Mouse (Mus musculus): ENCODE measurements around the gene Gripap1. TPM values are rescaled to one million over a fixed set of nuclear protein-coding genes. Genes with fewer than 3 reads are reported as not detected.
A peak's percentile ranks its signal among the peaks of the same experiment; 100 is the strongest.
"Not testable (repeated sequence)": the region's sequence is repeated elsewhere in the genome, so short reads cannot be mapped to it uniquely, and the experiment has no call there.

The Gripap1 gene
- 42.0 and 47.3 TPM in 2 replicates for polyA plus RNA-seq (2015; fragmentation: Nextera tagmentation; extraction: Ambion mirVana)

- ATAC-seq (ENCODE audit: low FRiP score, low read depth) = peak; percentile 89
- Histone ChIP-seq H3K36me3 (no peaks in the 10 kb centered on the region; the same call in 1 of the 2 replicates), H3K4me1 (peaks cover 5% of the 10 kb centered on the region; the same call in 1 of the 2 replicates), H3K9me3 (no peaks in the 10 kb centered on the region), H3K9ac (peak within 1 kb of the TSS; percentile 59), H3K27me3 (no peaks in the 10 kb centered on the region), H3K4me3 (peak within 1 kb of the TSS; percentile 54), H3K27ac (no peak within 1 kb of the TSS), H3K4me2 (replicated peaks) (peak within 1 kb of the TSS; percentile 67)
- WGBS = 8% methylated on average over 24 of the region's 24 CpGs
Observed at GRCm38 (mm10) chrX:7789542-7790136, at the start of gene Gripap1. Gene Gripap1 (plus strand): TSS chrX:7789765.

- Histone ChIP-seq H3K27me3 (no peaks in the 10 kb centered on the region), H3K27ac (no peak overlapping the region), H3K4me2 (replicated peaks) (no peak overlapping the region), H3K36me3 (peaks cover 5% of the 10 kb centered on the region; the same call in 1 of the 2 replicates), H3K9ac (no peak overlapping the region), H3K9me3 (no peaks in the 10 kb centered on the region), H3K4me3 (no peak overlapping the region), H3K4me1 (no peaks in the 10 kb centered on the region)
- ATAC-seq (ENCODE audit: low FRiP score, low read depth) = no peak; the same call in 1 of the 2 replicates
- 49% methylated on average over 10 of the region's 10 CpGs for WGBS
Observed at GRCm38 (mm10) chrX:7740082-7740819, 49.3 kb upstream of the Gripap1 start.

- Histone ChIP-seq H3K4me1 (no peaks in the 10 kb centered on the region), H3K4me3 (no peak overlapping the region), H3K27me3 (no peaks in the 10 kb centered on the region), H3K9me3 (no peaks in the 10 kb centered on the region), H3K27ac (no peak overlapping the region), H3K4me2 (replicated peaks) (no peak overlapping the region), H3K9ac (no peak overlapping the region), H3K36me3 (peaks cover 2% of the 10 kb centered on the region; the same call in 1 of the 2 replicates)
- WGBS = 75% methylated on average over 5 of the region's 5 CpGs
- no peak for ATAC-seq (ENCODE audit: low FRiP score, low read depth)
Observed at GRCm38 (mm10) chrX:7741103-7741502, 48.5 kb upstream of the Gripap1 start.

GRCm38 (mm10) chrX:7743470-7743869 is 46.1 kb upstream of the Gripap1 start:
- H3K4me2 ChIP-seq (replicated peaks) = no peak overlapping the region
- no peak overlapping the region for H3K4me3 ChIP-seq
- WGBS = 56% methylated on average over 5 of the region's 5 CpGs
- ATAC-seq (ENCODE audit: low FRiP score, low read depth) = no peak
- H3K27ac ChIP-seq = no peak overlapping the region
- no peaks in the 10 kb centered on the region for H3K27me3 ChIP-seq
- no peak overlapping the region for H3K9ac ChIP-seq
- no peaks in the 10 kb centered on the region for H3K4me1 ChIP-seq
- H3K36me3 ChIP-seq = peaks cover 2% of the 10 kb centered on the region; the same call in 1 of the 2 replicates
- H3K9me3 ChIP-seq = no peaks in the 10 kb centered on the region

- H3K9me3 ChIP-seq = no peaks in the 10 kb centered on the region
- no peak overlapping the region for H3K4me2 ChIP-seq (replicated peaks)
- H3K4me1 ChIP-seq = peaks cover 7% of the 10 kb centered on the region; the same call in 1 of the 2 replicates
- H3K9ac ChIP-seq = no peak overlapping the region
- no peak overlapping the region for H3K27ac ChIP-seq
- no peak overlapping the region for H3K4me3 ChIP-seq
- H3K36me3 ChIP-seq = peaks cover 2% of the 10 kb centered on the region; the same call in 1 of the 2 replicates
- 37% methylated on average over 1 of the region's 1 CpGs for WGBS
- no peak for ATAC-seq (ENCODE audit: low FRiP score, low read depth)
- no peaks in the 10 kb centered on the region for H3K27me3 ChIP-seq
Observed at GRCm38 (mm10) chrX:7744940-7745339, 44.6 kb upstream of the Gripap1 start.

- H3K4me3 ChIP-seq = no peak overlapping the region
- peaks cover 2% of the 10 kb centered on the region; the same call in 1 of the 2 replicates for H3K36me3 ChIP-seq
- no peak overlapping the region for H3K4me2 ChIP-seq (replicated peaks)
- H3K27me3 ChIP-seq = no peaks in the 10 kb centered on the region
- ATAC-seq (ENCODE audit: low FRiP score, low read depth) = no peak
- WGBS = 85% methylated on average over 8 of the region's 8 CpGs
- no peak overlapping the region for H3K27ac ChIP-seq
- no peak overlapping the region for H3K9ac ChIP-seq
- H3K9me3 ChIP-seq = no peaks in the 10 kb centered on the region
- peaks cover 9% of the 10 kb centered on the region; the same call in 1 of the 2 replicates for H3K4me1 ChIP-seq
Observed at GRCm38 (mm10) chrX:7745429-7745828, 44.1 kb upstream of the Gripap1 start.

- peaks cover 9% of the 10 kb centered on the region; the same call in 1 of the 2 replicates for H3K4me1 ChIP-seq
- no peaks in the 10 kb centered on the region for H3K9me3 ChIP-seq
- H3K4me2 ChIP-seq (replicated peaks) = peak within 1 kb of the TSS; percentile 61
- peak within 1 kb of the TSS; percentile 61 for H3K4me3 ChIP-seq
- no peaks in the 10 kb centered on the region for H3K27me3 ChIP-seq
- no peaks in the 10 kb centered on the region for H3K36me3 ChIP-seq
- peak; percentile 87 for ATAC-seq (ENCODE audit: low FRiP score, low read depth)
- peak within 1 kb of the TSS; percentile 76 for H3K9ac ChIP-seq
- whole genome bisulfite sequencing = 7% methylated on average over 38 of the region's 56 CpGs
- H3K27ac ChIP-seq = no peak within 1 kb of the TSS
Observed at GRCm38 (mm10) chrX:7750432-7751116, 39.0 kb upstream of the Gripap1 start, which contains the start of gene Ccdc120. Gene Ccdc120 (minus strand): TSS chrX:7750905.

GRCm38 (mm10) chrX:7753627-7754026 is 35.9 kb upstream of the Gripap1 start:
- H3K4me3 ChIP-seq; H3K36me3 ChIP-seq; H3K27ac ChIP-seq; H3K27me3 ChIP-seq; H3K9ac ChIP-seq; H3K9me3 ChIP-seq; H3K4me2 ChIP-seq (replicated peaks); ATAC-seq (ENCODE audit: low FRiP score, low read depth); H3K4me1 ChIP-seq: not testable (repeated sequence)
- 16% methylated on average over 3 of the region's 3 CpGs for WGBS

GRCm38 (mm10) chrX:7762137-7762920 is 27.2 kb upstream of the Gripap1 start, which contains the start of gene Tfe3:
Gene Tfe3 (plus strand): TSS chrX:7762560.
- Histone ChIP-seq H3K4me1 (peaks cover 19% of the 10 kb centered on the region), H3K27ac (no peak within 1 kb of the TSS)
- 19% methylated on average over 38 of the region's 38 CpGs for WGBS

GRCm38 (mm10) chrX:7762921-7763197 is 26.7 kb upstream of the Gripap1 start:
- 15% methylated on average over 21 of the region's 21 CpGs for WGBS
- Histone ChIP-seq H3K4me3 (peak overlapping the region; percentile 71), H3K27ac (no peak overlapping the region)

More at GRCm38 (mm10) chrX:7762137-7762920, 27.2 kb upstream of the Gripap1 start, which contains the start of gene Tfe3:
- ATAC-seq (ENCODE audit: low FRiP score, low read depth) = peak; percentile 96
- Histone ChIP-seq H3K9ac (peak within 1 kb of the TSS; percentile 78), H3K36me3 (peaks cover 11% of the 10 kb centered on the region), H3K27me3 (no peaks in the 10 kb centered on the region), H3K4me3 (peak within 1 kb of the TSS; percentile 71), H3K4me2 (replicated peaks) (peak within 1 kb of the TSS; percentile 71), H3K9me3 (no peaks in the 10 kb centered on the region)

GRCm38 (mm10) chrX:7763631-7764393 is 25.8 kb upstream of the Gripap1 start:
- Histone ChIP-seq H3K4me1 (peaks cover 19% of the 10 kb centered on the region), H3K4me2 (replicated peaks) (peak overlapping the region; percentile 71), H3K9ac (peak overlapping the region; percentile 78), H3K27ac (no peak overlapping the region), H3K4me3 (peak overlapping the region; percentile 71), H3K27me3 (no peaks in the 10 kb centered on the region), H3K9me3 (no peaks in the 10 kb centered on the region), H3K36me3 (peaks cover 26% of the 10 kb centered on the region)
- WGBS = 15% methylated on average over 21 of the region's 22 CpGs
- ATAC-seq (ENCODE audit: low FRiP score, low read depth) = no peak

More at GRCm38 (mm10) chrX:7762921-7763197, 26.7 kb upstream of the Gripap1 start:
- H3K9ac ChIP-seq = peak overlapping the region; percentile 78
- H3K4me1 ChIP-seq = peaks cover 19% of the 10 kb centered on the region
- peak overlapping the region; percentile 71 for H3K4me2 ChIP-seq (replicated peaks)
- H3K27me3 ChIP-seq = no peaks in the 10 kb centered on the region
- H3K36me3 ChIP-seq = peaks cover 16% of the 10 kb centered on the region
- H3K9me3 ChIP-seq = no peaks in the 10 kb centered on the region
- ATAC-seq (ENCODE audit: low FRiP score, low read depth) = peak; percentile 12; the same call in 1 of the 2 replicates
